Mouse (Mus musculus) mouse trophoblast stem cell (cell line): ENCODE results near the gene Lap3.

Source experiments
- in situ Hi-C, 2 experiments: fragments of 300-500 bp; cut with MseI, MboI; formaldehyde crosslinking; loops; 2 replicates in 1 of 2; 3 replicates in 1 of 2; pipeline ENCODE4 v1.15.1; 2025

Lap3 gene

DNA sequence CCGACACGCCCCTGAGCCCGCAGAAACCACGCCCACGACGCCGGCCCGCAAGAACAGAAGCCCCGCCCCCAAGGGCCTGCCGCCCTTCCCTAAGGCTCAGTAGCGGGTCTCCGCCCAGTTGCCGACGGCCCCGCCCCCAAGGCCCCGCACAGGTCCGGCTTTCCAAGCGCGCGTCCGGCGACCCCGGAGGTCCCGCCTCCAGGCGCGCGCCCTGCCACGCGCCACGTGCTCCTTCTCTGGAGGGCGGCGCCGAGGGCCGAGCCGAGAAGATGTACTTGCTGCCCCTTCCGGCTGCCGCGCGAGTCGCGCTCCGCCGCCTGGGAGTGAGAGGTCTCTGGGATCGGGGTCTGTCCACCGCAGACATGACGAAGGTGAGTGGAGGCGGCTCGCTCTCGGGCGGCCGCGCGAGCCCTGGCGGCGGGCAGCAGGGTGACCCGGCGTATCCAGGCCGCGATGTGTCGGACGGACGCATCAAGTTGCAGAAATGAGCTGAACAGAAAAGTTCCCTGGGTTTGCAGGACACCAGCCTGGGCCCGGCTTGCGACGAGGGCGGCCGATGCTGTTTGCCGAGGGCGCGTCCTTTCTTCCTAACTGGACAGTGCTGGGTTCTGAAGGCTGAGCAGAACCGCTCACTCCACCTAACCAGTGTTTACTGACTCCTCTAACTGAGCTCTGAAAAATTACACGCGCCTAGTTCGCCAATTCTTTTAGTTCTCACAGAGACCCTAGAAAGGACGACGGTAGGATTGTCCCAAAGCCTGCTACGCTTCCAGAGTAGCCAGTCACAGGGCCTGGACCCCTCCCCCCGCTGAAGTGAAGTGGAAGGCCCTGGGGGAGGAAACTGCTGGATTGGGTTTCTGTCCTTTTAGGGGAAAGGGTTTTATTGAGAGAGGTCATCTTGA is at the start of gene Lap3:
Gene Lap3 (plus strand): TSS at position 184 of the 902 bp plus-strand sequence.
- in situ Hi-C loops: no loop called here

DNA sequence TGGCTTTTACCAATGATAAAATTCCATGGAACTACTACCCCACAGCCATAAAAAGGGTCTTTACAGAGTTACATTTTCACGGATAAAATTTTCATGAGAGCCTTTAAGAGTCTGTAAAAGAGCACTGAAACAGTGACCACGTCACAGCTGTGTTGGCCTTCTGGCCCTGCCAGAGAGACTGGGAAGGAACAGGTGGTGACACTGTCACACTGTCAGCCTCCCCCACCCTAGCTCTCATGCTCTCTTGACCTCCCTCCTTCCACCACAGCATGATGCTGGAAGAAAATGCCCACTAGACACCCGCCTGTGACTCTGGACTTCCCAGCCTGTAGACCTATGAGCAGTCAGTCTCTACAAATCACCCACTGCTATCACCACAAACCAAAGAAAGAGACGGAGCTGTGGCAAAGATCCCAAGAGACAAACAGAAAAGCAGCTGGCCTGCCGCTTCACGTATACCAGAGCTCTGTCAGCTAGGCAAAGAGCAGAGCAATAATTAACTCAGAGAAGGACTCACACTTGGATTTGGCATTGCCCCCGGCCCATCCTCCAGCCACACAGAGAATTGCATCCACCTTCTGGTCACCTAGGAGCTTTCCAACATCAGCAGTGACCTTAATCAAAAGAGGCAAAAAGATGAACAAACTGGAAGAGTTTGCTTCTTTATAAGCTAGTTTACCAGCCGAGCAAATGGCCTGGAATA is 48.9 kb upstream of the Lap3 start:
- in situ Hi-C loops: no loop called here

DNA sequence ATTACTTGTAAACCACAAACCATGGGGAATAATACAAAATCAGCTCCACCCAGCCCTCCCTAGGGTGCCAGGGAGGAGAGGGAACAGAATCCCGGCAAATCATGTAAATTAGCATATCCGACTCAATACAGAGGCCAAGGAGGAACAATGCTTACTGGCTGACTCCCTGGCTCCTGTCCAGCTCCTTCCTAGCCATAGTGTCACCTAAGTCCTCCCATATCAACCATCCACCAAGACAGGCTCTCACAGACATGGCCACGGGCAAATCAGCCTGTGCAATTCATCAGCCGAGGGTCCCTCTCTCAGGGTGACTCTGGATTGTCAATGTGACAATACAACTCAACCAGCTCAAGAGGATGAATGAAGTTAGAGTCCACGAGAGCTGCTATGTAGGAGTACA is 44.5 kb upstream of the Lap3 start:
- in situ Hi-C loops: no loop called here

DNA sequence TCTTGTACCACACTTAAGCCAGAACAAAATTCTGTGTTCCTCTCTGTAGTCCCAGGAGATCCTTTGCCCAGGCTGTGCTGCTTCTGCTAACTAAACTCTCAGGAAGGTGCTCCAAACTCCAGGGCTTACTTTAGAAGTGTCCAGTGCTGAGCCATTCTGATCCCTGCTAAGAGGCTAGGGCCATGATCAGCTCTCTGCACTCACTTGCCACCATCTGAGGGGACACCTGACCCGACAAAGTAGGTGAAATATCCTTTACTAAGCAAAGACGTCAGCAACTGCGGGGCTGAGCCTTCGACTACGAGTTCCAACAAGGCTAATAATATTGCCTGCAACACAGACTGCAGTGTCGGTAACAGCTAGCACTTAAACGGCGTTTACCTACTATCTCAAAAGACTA is 44.0 kb upstream of the Lap3 start:
- in situ Hi-C loops: no loop called here

DNA sequence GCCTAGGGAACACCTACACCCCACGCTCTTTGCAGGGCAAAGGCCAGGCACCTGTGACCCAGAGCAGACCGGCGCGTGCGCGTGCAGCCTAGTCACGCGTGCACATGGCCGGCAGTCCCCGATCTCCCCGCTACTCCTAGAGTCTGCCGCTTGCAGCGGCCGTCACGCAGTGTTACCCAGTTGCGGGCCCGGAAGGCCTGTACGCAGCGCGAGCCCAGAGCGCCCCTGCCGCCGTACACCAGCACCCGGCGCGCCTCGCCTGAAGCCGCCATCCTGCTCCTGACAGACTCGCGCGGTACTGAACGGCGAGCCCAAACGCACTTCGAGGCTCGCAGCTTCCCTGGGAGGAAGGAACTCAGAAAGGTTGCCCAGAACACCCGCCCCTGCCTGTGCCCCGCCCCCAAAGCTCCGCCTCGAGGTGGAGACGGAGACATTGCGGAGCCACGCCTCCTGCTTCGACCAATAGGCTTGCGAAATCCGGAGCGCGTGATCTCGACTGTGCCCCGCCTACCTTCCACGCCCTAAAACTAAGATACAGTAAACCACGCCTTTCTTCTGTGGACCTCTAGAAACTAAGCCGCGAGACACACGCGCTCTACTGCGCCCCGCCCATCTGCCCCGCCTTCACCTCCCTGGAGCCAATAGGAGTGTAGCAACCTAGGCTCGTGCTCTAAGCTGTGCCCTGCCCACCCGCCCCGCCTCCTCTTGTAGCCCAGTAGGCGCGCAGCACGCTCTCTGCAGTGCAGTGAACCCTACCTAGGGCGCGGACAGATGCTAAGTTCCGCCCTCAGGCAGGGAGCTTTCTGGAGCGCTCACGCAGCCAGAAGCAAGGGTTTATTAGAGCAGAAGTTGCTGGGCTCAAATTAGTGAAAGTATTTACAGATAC is 43.1 kb upstream of the Lap3 start, which contains the start of gene Qdpr:
Gene Qdpr (minus strand): TSS at position 406 of the 886 bp plus-strand sequence.
- in situ Hi-C loops: loop anchor here in 1 of 2 experiments (25.0 kb wide), 1 partner anchor 887 kb away; no protein-coding TSS in a partner anchor

DNA sequence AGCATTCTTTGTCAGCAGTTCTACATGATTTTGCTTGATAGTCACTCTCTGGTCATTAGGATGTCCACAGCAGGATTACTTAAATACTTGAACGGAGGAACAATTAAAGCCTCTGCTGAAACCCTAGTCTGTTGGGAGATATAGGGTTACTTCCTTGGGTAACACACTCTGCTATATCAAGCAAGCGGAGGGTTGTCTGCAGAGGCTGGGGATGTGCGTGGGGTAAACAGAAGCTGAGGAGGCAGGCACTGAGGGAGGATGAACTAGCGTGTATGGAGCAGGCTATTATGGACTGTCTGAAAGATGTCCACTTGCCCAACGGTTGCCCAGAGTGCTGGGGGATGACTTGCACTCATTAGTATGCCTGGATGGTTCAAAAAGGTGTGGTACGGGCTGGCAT is 39.7 kb upstream of the Lap3 start, which contains the start of gene Clrn2:
Gene Clrn2 (plus strand): TSS at position 301 of the 400 bp plus-strand sequence.
- in situ Hi-C loops: loop anchor here in 1 of 2 experiments (25.0 kb wide), 1 partner anchor 884 kb away; no protein-coding TSS in a partner anchor

DNA sequence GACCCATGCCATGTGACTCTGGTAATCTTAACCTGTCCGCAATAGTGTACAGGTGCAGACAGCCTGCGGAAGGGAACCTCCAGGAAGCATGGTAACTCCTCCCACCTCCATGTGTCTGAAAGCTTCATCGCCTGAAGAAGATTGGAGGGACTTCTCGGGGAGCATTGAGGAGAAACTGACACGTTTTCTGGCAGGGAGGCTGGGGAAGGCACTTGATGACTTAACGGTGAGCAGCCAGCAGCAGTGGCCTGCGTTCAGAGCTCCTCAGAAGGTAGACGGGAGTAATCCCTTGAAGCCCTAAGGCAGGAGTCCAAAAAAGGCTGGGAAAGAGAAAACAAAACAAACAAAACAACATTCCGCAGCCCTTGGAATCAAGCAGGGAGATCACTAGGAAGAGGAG is 38.7 kb upstream of the Lap3 start:
- in situ Hi-C loops: loop anchor here in 1 of 2 experiments (25.0 kb wide), 1 partner anchor 883 kb away; no protein-coding TSS in a partner anchor

DNA sequence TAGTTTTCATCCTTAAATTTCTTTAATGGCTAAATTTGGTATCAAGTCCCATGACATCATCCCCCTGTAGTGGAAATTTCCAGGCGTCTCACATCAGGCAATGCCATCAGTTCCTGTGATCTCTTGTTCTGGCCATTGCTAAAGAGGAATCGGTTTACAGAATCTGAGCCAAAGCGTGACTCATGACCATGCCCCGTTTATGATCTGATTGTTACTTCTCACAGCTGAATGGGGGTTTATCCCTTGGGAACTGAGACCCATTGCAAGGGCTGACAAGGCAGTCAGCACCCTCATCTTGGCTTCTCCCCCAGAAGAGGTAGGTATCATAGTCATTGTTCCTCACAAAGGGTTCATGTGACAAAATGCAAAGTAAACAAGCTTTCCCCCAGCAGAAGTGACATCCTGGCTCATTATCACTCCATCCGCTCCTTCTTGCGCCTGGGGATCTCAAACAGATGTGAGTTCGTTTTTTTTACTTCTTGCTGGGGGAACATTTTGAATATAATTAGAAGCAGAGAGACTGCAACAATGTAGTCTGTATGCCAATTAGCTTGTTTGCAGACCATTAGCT is 20.2 kb upstream of the Lap3 start:
- in situ Hi-C loops: loop anchor here (5.0 to 25.0 kb wide), 4 partner anchors 62 to 864 kb away; partner anchors contain the start of gene Ncapg (in 2 of the 2)

DNA sequence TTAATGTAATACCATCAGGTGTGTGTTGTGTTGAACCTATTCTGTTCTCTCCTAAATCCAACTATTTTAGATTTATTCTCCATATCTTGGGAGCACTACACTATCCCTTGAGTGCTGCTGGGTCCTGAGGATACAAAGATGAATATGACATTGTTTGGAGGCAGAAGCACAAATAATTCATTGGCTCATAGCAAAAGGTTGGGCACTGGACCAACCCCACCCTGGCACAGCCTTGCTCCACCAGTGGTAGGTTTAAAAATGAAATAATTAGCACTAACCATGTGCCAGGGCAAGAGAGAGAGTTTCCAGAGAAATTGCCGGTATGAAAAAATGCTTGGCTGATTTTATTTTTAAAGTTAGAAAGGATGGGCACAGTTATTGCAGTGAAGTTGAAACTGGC is 19.7 kb upstream of the Lap3 start:
- in situ Hi-C loops: loop anchor here (5.0 to 25.0 kb wide), 4 partner anchors 61 to 864 kb away; partner anchors contain the start of gene Ncapg (in 2 of the 2)

DNA sequence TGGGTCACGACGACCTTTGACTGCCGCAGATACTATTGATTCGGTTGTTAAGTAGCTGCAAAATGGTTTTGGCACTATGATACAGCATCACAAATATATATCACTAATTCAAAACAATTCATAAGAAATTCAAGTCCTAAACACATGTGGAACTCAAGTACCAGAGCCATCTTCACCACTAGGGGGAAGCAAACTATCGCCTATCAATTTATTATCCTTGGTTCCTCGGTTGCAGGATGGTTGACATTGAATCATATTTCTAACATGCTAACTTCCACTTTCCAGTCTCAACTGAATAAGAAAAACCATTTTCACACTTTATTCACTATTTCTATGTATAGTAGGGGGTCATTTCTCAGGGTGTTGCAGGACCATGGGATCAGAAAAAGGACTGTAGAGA is 19.0 kb upstream of the Lap3 start:
- in situ Hi-C loops: loop anchor here (5.0 to 25.0 kb wide), 4 partner anchors 61 to 863 kb away; partner anchors contain the start of gene Ncapg (in 2 of the 2)

DNA sequence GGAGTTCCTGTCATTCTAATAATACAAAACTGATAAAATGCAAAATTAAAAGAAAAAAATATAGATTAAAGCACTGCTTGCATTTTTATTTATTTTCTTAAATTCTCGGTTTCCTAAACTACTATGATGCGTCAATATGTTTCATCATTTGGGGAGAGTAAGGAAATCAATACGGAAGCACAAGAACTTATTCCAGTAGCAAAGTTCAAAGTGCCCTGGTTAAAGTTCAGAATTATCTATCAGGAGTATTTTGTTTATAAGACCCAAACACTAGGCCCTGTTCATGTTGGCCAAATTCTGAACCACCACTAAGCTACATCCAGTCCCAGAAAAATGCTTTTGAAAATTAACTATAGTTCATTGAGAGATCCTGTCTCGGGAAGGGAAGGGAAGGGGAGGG is 18.4 kb upstream of the Lap3 start:
- in situ Hi-C loops: loop anchor here (5.0 to 25.0 kb wide), 4 partner anchors 60 to 863 kb away; partner anchors contain the start of gene Ncapg (in 2 of the 2)

DNA sequence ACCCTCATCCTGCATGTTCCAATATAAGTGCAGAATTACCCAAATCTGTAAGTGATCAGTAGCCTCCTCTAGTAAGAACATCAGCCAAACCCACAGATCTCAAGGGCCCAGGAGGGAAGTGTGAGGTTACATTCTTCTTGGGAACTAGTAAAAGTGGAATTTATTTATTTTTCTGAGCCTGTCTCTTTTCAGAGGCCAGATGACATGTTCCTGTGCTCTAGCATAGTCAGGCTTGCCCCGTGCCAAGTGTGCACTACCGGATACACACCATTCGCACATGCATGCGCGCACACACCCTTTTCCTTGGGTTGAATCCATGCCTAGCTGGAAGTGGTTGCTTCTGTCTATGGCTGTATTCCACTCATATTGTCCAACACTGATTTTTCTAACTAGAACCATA is 17.4 kb upstream of the Lap3 start:
- in situ Hi-C loops: loop anchor here (10.0 kb wide), 2 partner anchors 59 to 189 kb away; partner anchors contain the start of gene Ncapg (in 1 of the 2)

DNA sequence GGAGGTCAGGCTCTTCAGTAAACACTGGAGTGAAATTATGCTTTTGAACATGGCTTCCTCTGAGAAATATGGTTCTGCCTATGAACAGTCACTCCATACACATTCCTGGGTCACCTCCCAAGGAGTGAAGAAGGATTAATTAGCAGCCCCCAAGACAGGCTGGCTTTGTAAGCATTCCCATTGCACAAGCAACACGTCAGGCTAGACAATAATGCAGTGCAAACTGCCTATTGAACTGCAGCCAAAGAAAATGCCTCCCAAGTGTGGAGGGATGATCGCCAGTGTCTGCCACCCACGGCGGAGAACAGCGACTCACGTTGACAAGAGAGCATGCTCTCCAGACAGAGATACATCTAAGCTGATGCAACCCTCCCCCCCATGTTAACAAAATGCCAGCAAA is 16.9 kb upstream of the Lap3 start:
- in situ Hi-C loops: loop anchor here (10.0 kb wide), 2 partner anchors 59 to 189 kb away; partner anchors contain the start of gene Ncapg (in 1 of the 2)

DNA sequence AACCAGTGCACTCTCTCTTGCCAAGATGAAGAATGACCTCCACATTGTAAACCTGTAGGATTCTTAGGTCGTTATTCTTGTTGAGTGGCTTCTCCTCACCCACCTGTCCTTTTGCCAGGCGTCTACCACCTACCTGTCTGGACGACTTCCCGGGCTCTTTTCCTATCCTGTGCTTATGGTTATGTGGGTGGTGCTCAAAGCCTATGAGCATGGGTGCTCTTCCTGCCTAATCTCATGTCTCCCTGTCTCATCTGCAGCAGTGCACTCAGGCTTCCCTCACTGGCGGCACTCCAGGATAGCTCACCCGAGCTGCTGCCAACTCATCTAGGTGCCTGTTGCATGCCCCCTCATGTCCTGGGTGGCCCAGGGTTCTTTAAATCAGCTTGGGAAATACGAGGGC is 15.6 kb upstream of the Lap3 start:
- in situ Hi-C loops: loop anchor here (10.0 kb wide), 2 partner anchors 57 to 187 kb away; partner anchors contain the start of gene Ncapg (in 1 of the 2)

DNA sequence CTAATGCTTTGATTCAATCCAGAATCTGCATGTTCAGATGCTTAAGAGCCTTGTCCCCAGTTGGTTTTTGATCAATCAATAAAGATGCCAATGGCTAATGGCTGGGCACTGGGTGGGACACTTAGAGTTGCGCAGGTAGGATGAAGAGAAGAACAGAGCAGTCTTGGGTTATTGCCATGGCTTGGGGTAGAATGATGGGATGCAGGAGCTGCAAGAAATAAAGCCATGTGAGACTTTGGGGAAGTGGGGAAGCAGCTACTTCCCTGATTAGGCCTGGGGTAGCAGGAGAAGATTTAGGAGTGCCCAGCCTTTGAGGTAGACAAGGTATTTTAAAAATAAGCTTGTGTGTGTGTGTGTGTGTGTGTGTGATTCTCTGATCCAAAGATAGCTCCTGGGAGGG is 13.1 kb upstream of the Lap3 start:
- in situ Hi-C loops: no loop called here

DNA sequence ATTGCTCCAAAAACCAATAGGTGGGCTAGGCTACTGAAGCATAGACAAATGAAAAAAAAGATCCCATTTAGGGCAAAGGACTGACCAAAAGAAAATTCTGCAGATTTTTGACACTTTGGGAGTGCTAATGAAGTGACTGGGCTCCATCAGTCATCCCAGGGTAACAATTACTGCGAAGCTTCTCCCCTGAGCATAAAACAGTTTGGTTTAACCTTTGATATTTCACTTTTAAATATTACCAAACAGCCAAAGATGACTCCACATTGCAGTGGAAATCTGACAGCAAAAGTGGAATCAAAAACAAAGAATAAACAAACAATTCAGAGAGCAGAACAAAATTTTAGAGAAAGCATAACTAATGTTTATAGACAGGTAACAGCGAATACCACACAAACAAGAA is 12.0 kb upstream of the Lap3 start:
- in situ Hi-C loops: no loop called here

DNA sequence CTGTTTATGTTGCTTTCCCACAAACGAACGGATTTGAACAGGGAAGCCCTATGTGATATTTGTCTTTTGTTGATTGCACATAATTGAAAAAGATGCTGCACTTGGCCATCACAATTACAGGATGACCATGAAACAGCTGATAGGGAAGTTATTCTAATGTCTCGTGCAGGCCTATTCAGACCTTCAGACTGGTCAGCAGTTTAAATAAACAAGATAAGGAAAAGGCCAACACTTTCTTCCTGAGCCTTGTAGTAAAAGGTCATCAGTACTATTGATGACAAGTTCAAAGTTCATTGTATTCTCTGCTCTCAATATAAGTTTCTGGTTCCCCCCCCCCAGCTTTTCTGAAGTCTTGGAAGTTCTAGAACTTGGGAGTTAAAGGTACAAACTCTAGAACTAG is 10.6 kb upstream of the Lap3 start:
- in situ Hi-C loops: no loop called here

DNA sequence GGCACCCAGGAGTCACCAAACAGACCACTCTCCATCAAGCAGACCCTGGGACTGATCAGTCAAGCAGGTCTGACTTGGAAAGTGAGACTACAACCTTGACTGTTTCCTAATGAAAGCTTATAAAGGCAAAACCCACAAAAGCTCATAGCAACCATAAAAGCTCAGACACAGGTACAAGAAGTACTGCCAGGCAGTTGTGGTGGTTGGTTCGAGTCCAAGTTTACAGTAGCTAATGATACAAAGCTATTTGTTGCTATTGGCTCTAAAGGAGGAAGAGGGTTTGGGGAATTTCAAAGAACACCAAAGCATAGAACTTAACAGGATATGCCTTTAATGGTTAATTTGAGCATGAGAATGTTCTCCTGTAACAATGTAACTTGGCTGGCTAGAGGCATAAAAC is 9.5 kb upstream of the Lap3 start:
- in situ Hi-C loops: no loop called here

DNA sequence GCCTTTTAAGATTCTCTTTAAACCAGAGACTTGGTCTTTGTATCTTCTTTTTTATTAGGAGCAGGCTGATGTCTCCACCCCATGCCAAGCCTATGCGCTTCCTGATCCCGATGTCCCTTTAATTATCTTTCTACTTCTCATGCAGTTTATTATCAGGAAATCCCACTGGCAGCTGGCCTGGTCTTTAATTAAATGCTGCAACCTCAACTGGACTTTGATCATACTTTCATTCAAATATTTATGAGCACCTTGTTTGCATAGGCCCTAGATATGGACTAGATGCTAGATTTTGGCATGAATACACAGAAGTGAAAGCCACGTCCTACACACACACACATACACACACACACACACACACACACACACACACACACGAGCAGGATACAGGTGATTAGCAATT is 1.4 kb upstream of the Lap3 start:
- in situ Hi-C loops: no loop called here

DNA sequence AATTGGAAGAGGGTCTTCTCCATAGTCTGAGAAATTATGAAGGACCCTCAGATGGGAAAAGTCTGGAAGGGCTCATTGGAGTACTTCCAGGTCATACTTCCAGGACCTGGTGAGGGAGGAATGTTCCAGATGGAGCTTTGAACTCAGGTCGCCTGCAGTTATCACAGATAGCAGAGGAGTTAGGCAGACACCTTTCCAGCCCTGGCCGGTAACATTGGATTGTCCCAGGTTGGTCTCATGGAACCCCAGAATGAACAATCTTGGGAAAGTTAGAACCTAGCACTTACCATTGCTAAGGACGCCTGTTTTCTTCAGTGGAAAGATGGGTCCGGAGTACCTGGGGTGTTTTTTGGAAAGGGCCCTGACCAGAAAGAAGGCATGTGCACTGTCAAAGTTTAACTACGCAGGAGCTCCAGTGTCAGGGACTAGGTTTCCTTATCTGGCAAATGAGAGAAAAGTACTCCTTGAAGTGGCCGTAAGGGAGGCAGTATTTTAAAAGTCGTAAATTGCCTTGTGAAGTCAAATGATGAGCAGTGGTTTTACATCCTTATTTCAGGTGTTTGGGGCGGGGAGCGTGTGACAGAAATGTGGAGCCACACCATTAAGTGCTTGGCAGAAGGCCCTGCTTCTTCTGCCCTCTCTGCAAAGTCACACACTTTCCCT is 1.1 kb downstream of the Lap3 start:
- in situ Hi-C loops: no loop called here
